Mouse (Mus musculus) ES-Bruce4 (cell line): ENCODE results near the gene Tmem121.

Source experiments
- CTCF ChIP-seq: IDR thresholded peaks from one replicate; pipeline ENCODE4 v1.8.1; 2011; ENCODE audit warnings: low read depth, low read length
- EP300 ChIP-seq: IDR thresholded peaks from 2 replicates; pipeline ENCODE4 v1.6.1; 2011; ENCODE audit warnings: low read depth, low read length; ENCODE audit not compliant: insufficient read depth
- POLR2A ChIP-seq: IDR thresholded peaks from one replicate; pipeline ENCODE4 v1.8.1; 2011; ENCODE audit warnings: low read length; ENCODE audit not compliant: insufficient read depth

GRCm38 (mm10) chr12:113148381-113149035 is 37.2 kb upstream of the Tmem121 start:
- TF ChIP-seq CTCF (peak; percentile 59), POLR2A (no peak), EP300 (0 out of 2 replicates have a peak, but pooled peaks have one; percentile 73)
